Mouse (Mus musculus) liver, postnatal 0 days (tissue): ENCODE results near the gene Rhd. TPM values are rescaled to one million over a fixed set of nuclear protein-coding genes. Genes with fewer than 3 reads are reported as not detected.

Experiments used
- ATAC-seq: fragments of 200-750 bp; cut with Nextera tagmentation; 2 replicates; pipeline ENCODE4 v1.8.0; 2017; ENCODE audit warnings: mild to moderate bottlenecking, moderate library complexity
- DNase-seq: peaks from one replicate; pipeline ENCODE4 v3.0.0-alpha.2; 2016
- H3K27ac ChIP-seq: fragments of 300-500 bp; sonication (generic); 2 replicates; pipeline ENCODE4 v1.5.1; 2014; ENCODE audit warnings: antibody characterized with exemption, moderate library complexity, mild to moderate bottlenecking, low read depth
- H3K27me3 ChIP-seq: fragments of 300-500 bp; sonication (generic); 2 replicates; pipeline ENCODE4 v1.6.1; 2014; ENCODE audit warnings: low read length, control low read depth, mixed read lengths; ENCODE audit not compliant: insufficient read depth
- H3K36me3 ChIP-seq: fragments of 300-500 bp; sonication (generic); replicated peaks from 2 replicates; pipeline ENCODE4 v1.6.1; 2014; ENCODE audit warnings: mild to moderate bottlenecking, control low read depth, low read length, moderate library complexity, mixed read lengths; ENCODE audit not compliant: insufficient read depth
- H3K4me1 ChIP-seq: fragments of 300-500 bp; sonication (generic); 2 replicates; pipeline ENCODE4 v1.6.1; 2014; ENCODE audit warnings: antibody characterized with exemption, mild to moderate bottlenecking, control low read depth; ENCODE audit not compliant: insufficient read depth
- H3K4me2 ChIP-seq: fragments of 300-500 bp; sonication (generic); 2 replicates; pipeline ENCODE4 v1.6.1; 2014; ENCODE audit warnings: low read depth, mild to moderate bottlenecking, low read length, moderate library complexity, mixed read lengths
- H3K4me3 ChIP-seq: fragments of 300-500 bp; sonication (generic); 2 replicates; pipeline ENCODE4 v1.5.1; 2014; ENCODE audit warnings: low read depth, low read length
- H3K9ac ChIP-seq: fragments of 300-500 bp; sonication (generic); replicated peaks from 2 replicates; pipeline ENCODE4 v1.6.1; 2014; ENCODE audit warnings: mild to moderate bottlenecking, moderate library complexity
- H3K9me3 ChIP-seq: fragments of 300-500 bp; sonication (generic); 2 replicates; pipeline ENCODE4 v1.6.1; 2016; ENCODE audit warnings: mild to moderate bottlenecking, control low read depth, low read length, mixed read lengths
- CTCF ChIP-seq: sonication (generic); IDR thresholded peaks from 2 replicates; pipeline ENCODE4 v1.5.1; 2016; ENCODE audit warnings: antibody characterized with exemption, low read depth
- EP300 ChIP-seq: IDR thresholded peaks from 2 replicates; pipeline ENCODE4 v1.6.1; 2016; ENCODE audit warnings: antibody characterized with exemption, low read depth, mild to moderate bottlenecking
- WGBS: fragments of 180-500 bp; shearing (Covaris S2); extraction: QIAGEN DNeasy Blood & Tissue Kit; methylation state at CpG from one replicate; pipeline ENCODE4 v1.1.7; 2014; ENCODE audit not compliant: insufficient replicate concordance; 5-methylcytosine and 5-hydroxymethylcytosine counted together
- polyA plus RNA-seq: library from polyadenylated mRNA; unstranded; fragments of >200 nt; fragmentation: Nextera tagmentation; extraction: Ambion mirVana; gene quantifications from 2 replicates; pipeline ENCODE4 v1.2.1, GENCODE M21; 2015

Rhd gene
- polyA plus RNA-seq, 1 experiment from 2014 or later, result 214 TPM

DNA sequence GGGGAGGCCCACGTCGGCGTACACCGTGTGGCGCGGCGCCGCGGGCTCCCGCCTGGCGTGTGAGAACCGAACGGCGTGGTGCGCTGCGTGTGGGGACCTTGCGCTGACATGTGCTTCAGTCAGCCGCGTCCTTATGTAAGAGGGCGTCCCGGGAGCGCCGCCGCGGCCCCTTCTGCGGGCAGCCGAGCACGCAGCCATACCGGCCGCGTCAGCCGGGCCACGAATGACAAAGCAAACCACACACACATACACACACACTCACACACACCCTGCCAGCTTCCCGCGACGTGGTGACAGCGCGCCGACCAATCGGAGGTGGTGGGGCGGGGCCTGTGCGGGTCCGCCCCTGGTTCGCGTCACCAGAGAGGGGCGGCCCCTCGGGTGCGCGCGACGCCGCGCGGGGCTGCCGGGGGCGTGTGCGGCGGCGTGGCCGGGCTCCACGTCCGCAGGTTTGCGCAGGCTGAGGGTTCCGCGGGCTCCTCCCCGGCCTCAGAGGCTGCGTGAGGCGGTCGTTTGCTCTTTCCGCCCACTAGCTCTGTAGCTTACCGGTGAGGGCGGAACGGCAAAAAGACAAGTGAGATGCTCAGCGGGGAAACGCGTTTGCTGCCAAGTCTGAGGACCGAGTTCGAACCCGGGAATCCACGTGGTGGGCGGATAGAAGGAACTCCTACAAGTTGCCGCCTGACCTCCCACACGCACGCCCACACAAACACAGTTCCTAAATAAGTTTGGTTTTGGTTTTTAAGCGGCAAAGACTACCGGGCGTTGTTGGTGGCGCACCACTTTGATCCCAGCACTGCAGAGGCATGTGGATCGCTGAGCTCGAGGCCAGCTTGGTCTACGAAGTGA, 10.5 kb upstream of the Rhd start:
- Histone ChIP-seq H3K4me3 (peak overlapping the region; percentile 94), H3K4me2 (peak overlapping the region; percentile 85), H3K27me3 (no peaks in the 10 kb centered on the region), H3K27ac (peak overlapping the region; percentile 92), H3K36me3 (no peaks in the 10 kb centered on the region), H3K4me1 (peaks cover 9% of the 10 kb centered on the region; the same call in 1 of the 2 replicates), H3K9ac (peak overlapping the region; percentile 67), H3K9me3 (no peaks in the 10 kb centered on the region)
- under 1% methylated on average over 88 of the region's 91 CpGs for WGBS
- DNase-seq (peak; percentile 96), ATAC-seq (peak; percentile 90)
- TF ChIP-seq EP300 (no peak), CTCF (0 out of 2 replicates have a peak, but pooled peaks have one; percentile 3)

DNA sequence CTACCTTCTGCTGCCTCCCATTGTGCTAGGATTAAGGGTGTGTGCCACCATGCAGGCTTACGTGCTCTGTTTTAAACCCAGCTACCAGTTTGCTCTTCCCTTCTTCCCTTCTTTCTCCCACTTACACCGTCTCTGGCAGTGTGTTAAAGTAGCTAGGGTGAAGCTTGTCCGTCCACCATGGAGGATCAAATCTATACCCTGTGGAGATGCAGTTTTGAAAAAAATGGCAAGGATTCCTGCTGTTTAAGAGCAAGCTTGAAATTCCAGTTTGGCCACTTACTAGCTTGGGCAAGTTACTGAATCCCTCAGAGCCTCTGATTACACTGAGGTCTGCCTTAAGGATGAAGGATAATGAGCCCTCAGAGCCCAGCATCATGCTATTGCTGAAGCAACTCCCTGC, 9.0 kb upstream of the Rhd start:
- Histone ChIP-seq H3K36me3 (no peaks in the 10 kb centered on the region), H3K9me3 (no peaks in the 10 kb centered on the region), H3K27me3 (no peaks in the 10 kb centered on the region), H3K9ac (no peak overlapping the region), H3K4me1 (peaks cover 9% of the 10 kb centered on the region; the same call in 1 of the 2 replicates), H3K27ac (no peak overlapping the region), H3K4me2 (no peak overlapping the region), H3K4me3 (no peak overlapping the region)
- TF ChIP-seq CTCF, result no peak
- no peak for TF ChIP-seq EP300
- 90% methylated on average over 3 of the region's 3 CpGs for WGBS
- ATAC-seq (no peak), DNase-seq (no peak)

DNA sequence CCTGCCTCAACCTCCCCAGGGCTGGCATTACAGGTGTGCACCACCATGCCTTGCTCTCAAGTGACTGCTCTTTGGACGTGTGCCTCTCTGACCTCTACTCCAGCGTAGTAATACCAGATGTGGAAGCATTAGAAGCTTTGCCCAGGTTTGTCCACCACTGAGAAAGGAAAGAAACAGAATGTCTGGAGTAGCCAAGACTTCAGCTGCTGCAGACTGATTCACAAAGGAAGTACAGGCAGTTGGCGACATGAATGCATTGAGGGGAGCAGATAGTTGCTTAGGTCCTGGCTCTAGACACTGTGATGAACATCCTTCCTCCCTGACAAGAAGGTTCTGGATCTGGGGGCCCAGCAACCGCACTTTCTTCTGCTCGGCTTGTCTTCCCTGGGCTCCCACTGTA, 8.3 kb upstream of the Rhd start:
- H3K36me3 ChIP-seq, result no peaks in the 10 kb centered on the region
- H3K27me3 ChIP-seq, result no peaks in the 10 kb centered on the region
- WGBS, result 63% methylated on average over 5 of the region's 5 CpGs
- ATAC-seq (no peak), DNase-seq (no peak)
- no peaks in the 10 kb centered on the region for H3K9me3 ChIP-seq
- no peak overlapping the region for H3K4me2 ChIP-seq
- H3K27ac ChIP-seq, result no peak overlapping the region
- TF ChIP-seq EP300 (no peak), CTCF (no peak)
- H3K4me1 ChIP-seq, result peaks cover 12% of the 10 kb centered on the region; the same call in 1 of the 2 replicates
- no peak overlapping the region for H3K4me3 ChIP-seq
- no peak overlapping the region for H3K9ac ChIP-seq

DNA sequence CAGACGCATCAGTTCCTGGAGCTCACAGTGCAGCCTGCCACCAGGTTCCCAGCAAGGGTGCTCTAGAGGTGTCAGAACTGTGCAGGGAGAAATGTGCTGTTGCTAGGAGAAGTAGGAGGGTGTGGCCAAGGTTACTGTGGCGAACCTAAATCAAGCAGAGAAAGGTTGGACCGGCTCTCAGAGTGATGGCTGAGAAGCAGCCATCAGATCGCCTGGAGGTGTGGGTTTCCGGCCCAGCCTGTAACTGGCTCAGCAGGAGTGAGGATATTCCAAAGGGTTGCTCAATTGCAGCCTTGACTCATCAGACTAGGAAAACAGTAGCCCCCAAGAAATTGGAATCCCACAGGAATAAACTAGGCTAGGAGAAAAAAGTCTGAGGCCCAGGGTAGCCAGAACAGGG, 7.8 kb upstream of the Rhd start:
- H3K4me1 ChIP-seq, result peaks cover 9% of the 10 kb centered on the region; the same call in 1 of the 2 replicates
- 61% methylated on average over 5 of the region's 5 CpGs for WGBS
- no peak overlapping the region for H3K4me2 ChIP-seq
- no peak overlapping the region for H3K4me3 ChIP-seq
- DNase-seq, result no peak
- no peaks in the 10 kb centered on the region for H3K9me3 ChIP-seq
- no peak for TF ChIP-seq EP300
- TF ChIP-seq CTCF, result no peak
- no peaks in the 10 kb centered on the region for H3K27me3 ChIP-seq
- H3K27ac ChIP-seq, result no peak overlapping the region
- ATAC-seq, result no peak
- no peaks in the 10 kb centered on the region for H3K36me3 ChIP-seq
- no peak overlapping the region for H3K9ac ChIP-seq

GRCm38 (mm10) chr4:134858494-134858893, 5.8 kb upstream of the Rhd start:
- Histone ChIP-seq H3K9ac (no peak overlapping the region), H3K9me3 (no peaks in the 10 kb centered on the region), H3K36me3 (no peaks in the 10 kb centered on the region), H3K27ac (no peak overlapping the region), H3K4me1 (peaks cover 10% of the 10 kb centered on the region), H3K27me3 (no peaks in the 10 kb centered on the region), H3K4me2 (no peak overlapping the region), H3K4me3 (no peak overlapping the region)
- WGBS, result 81% methylated on average over 4 of the region's 4 CpGs
- DNase-seq, result no peak
- no peak for ATAC-seq
- no peak for TF ChIP-seq EP300
- no peak for TF ChIP-seq CTCF

- TF ChIP-seq CTCF (no peak), EP300 (no peak)
- Histone ChIP-seq H3K4me1 (peaks cover 8% of the 10 kb centered on the region), H3K36me3 (no peaks in the 10 kb centered on the region), H3K9ac (no peak overlapping the region), H3K4me3 (no peak overlapping the region), H3K27ac (no peak overlapping the region), H3K4me2 (no peak overlapping the region), H3K9me3 (no peaks in the 10 kb centered on the region), H3K27me3 (no peaks in the 10 kb centered on the region)
- 66% methylated on average over 6 of the region's 6 CpGs for WGBS
- DNase-seq, result no peak
- ATAC-seq, result no peak
These were observed 2.5 kb upstream of the Rhd start for GRCm38 (mm10) chr4:134861884-134862283.
